Mouse (Mus musculus): ENCODE results near the gene Tmem245. TPM values are rescaled to one million over a fixed set of nuclear protein-coding genes. Genes with fewer than 3 reads are reported as not detected.

Tmem245 gene
- polyA plus RNA-seq, 1 experiment from 2014 or later = 6.3 TPM

DNA sequence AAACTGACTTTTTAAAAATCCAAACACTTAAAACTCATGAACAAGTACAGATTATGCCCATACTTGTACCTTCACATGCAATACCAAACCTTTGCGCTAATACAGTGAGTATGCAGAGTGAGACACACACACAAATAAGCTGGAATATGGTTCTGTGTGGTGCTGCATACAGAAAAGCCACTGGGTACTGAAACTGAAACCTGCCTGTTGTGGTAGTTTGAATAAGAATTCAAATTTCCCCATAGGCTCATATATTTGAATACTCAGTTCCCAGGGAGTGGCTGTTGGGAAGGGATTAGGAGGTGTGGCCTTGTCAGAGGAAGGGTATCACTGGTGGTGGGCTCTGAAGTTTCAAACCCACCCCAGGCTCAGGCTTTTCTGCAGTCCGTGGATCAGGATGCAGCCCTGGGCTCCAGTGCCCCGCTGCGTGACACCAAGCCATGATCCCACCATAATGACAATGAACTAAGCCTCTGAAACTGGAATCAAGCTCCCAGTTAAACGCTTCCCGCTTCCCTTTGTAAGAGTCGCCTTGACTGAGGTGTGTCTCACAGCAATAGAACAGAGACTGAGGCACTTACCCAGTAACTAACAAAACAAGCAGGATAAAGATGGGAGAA, 34.7 kb downstream of the Tmem245 start:
- H3K4me3 ChIP-seq (ENCODE audit: low read length) = no peak overlapping the region
- no peak for ATAC-seq
- H3K36me3 ChIP-seq (ENCODE audit: control insufficient read depth, insufficient read depth, low read length) = peaks cover 8% of the 10 kb centered on the region
- no peaks in the 10 kb centered on the region for H3K27me3 ChIP-seq (replicated peaks; ENCODE audit: control insufficient read depth, insufficient read depth, low read length)
- no peak overlapping the region for H3K27ac ChIP-seq (ENCODE audit: low read length)
- no peaks in the 10 kb centered on the region for H3K9me3 ChIP-seq (ENCODE audit: control insufficient read depth, low read length)
- no peaks in the 10 kb centered on the region for H3K4me1 ChIP-seq (ENCODE audit: control insufficient read depth, insufficient read depth, low read length)
- no peak overlapping the region for H3K4me2 ChIP-seq (ENCODE audit: low read depth, low read length)
- 91% methylated on average over 7 of the region's 7 CpGs for WGBS
- H3K9ac ChIP-seq (ENCODE audit: low read depth, low read length) = no peak overlapping the region

- Histone ChIP-seq H3K4me1 (ENCODE audit: control insufficient read depth, insufficient read depth, low read length) (no peaks in the 10 kb centered on the region), H3K9me3 (ENCODE audit: control insufficient read depth, low read length) (no peaks in the 10 kb centered on the region), H3K36me3 (ENCODE audit: control insufficient read depth, insufficient read depth, low read length) (peaks cover 13% of the 10 kb centered on the region), H3K4me2 (ENCODE audit: low read depth, low read length) (no peak overlapping the region), H3K27ac (ENCODE audit: low read length) (no peak overlapping the region), H3K27me3 (replicated peaks; ENCODE audit: control insufficient read depth, insufficient read depth, low read length) (no peaks in the 10 kb centered on the region), H3K9ac (ENCODE audit: low read depth, low read length) (no peak overlapping the region), H3K4me3 (ENCODE audit: low read length) (no peak overlapping the region)
- WGBS = 79% methylated on average over 3 of the region's 3 CpGs
- no peak for ATAC-seq
Measured at GRCm38 (mm10) chr4:56909568-56909967, 37.7 kb downstream of the Tmem245 start.

- H3K27ac ChIP-seq (ENCODE audit: low read length) = no peak overlapping the region
- no peaks in the 10 kb centered on the region for H3K4me1 ChIP-seq (ENCODE audit: control insufficient read depth, insufficient read depth, low read length)
- H3K9me3 ChIP-seq (ENCODE audit: control insufficient read depth, low read length) = no peaks in the 10 kb centered on the region
- no peak for ATAC-seq
- 86% methylated on average over 5 of the region's 5 CpGs for WGBS
- H3K36me3 ChIP-seq (ENCODE audit: control insufficient read depth, insufficient read depth, low read length) = peaks cover 24% of the 10 kb centered on the region
- no peaks in the 10 kb centered on the region for H3K27me3 ChIP-seq (replicated peaks; ENCODE audit: control insufficient read depth, insufficient read depth, low read length)
- H3K9ac ChIP-seq (ENCODE audit: low read depth, low read length) = no peak overlapping the region
- H3K4me2 ChIP-seq (ENCODE audit: low read depth, low read length) = no peak overlapping the region
- no peak overlapping the region for H3K4me3 ChIP-seq (ENCODE audit: low read length)
Measured at GRCm38 (mm10) chr4:56907671-56908070, 39.6 kb downstream of the Tmem245 start.

- no peak for ATAC-seq
Measured at GRCm38 (mm10) chr4:56906926-56907325, 40.3 kb downstream of the Tmem245 start.

GRCm38 (mm10) chr4:56905507-56905906, 41.7 kb downstream of the Tmem245 start:
- Histone ChIP-seq H3K27ac (ENCODE audit: low read length) (no peak overlapping the region), H3K4me1 (ENCODE audit: control insufficient read depth, insufficient read depth, low read length) (no peaks in the 10 kb centered on the region), H3K9me3 (ENCODE audit: control insufficient read depth, low read length) (no peaks in the 10 kb centered on the region; the same call in 1 of the 2 replicates), H3K4me2 (ENCODE audit: low read depth, low read length) (no peak overlapping the region), H3K9ac (ENCODE audit: low read depth, low read length) (no peak overlapping the region), H3K27me3 (replicated peaks; ENCODE audit: control insufficient read depth, insufficient read depth, low read length) (no peaks in the 10 kb centered on the region), H3K36me3 (ENCODE audit: control insufficient read depth, insufficient read depth, low read length) (peaks cover 23% of the 10 kb centered on the region), H3K4me3 (ENCODE audit: low read length) (no peak overlapping the region)
- 86% methylated on average over 5 of the region's 5 CpGs for WGBS
- ATAC-seq = no peak

More at GRCm38 (mm10) chr4:56906926-56907325, 40.3 kb downstream of the Tmem245 start:
- Histone ChIP-seq H3K4me3 (ENCODE audit: low read length) (no peak overlapping the region), H3K9ac (ENCODE audit: low read depth, low read length) (no peak overlapping the region), H3K9me3 (ENCODE audit: control insufficient read depth, low read length) (no peaks in the 10 kb centered on the region; the same call in 1 of the 2 replicates), H3K4me1 (ENCODE audit: control insufficient read depth, insufficient read depth, low read length) (no peaks in the 10 kb centered on the region), H3K27ac (ENCODE audit: low read length) (no peak overlapping the region), H3K27me3 (replicated peaks; ENCODE audit: control insufficient read depth, insufficient read depth, low read length) (no peaks in the 10 kb centered on the region), H3K36me3 (ENCODE audit: control insufficient read depth, insufficient read depth, low read length) (peaks cover 23% of the 10 kb centered on the region), H3K4me2 (ENCODE audit: low read depth, low read length) (no peak overlapping the region)
- 92% methylated on average over 3 of the region's 3 CpGs for WGBS

- WGBS = 91% methylated on average over 2 of the region's 2 CpGs
Measured at GRCm38 (mm10) chr4:56901671-56902070, 45.6 kb downstream of the Tmem245 start.

GRCm38 (mm10) chr4:56899216-56899615, 48.0 kb downstream of the Tmem245 start:
- Histone ChIP-seq H3K9me3 (ENCODE audit: control insufficient read depth, low read length) (no peaks in the 10 kb centered on the region; the same call in 1 of the 2 replicates), H3K4me3 (ENCODE audit: low read length) (no peak overlapping the region), H3K36me3 (ENCODE audit: control insufficient read depth, insufficient read depth, low read length) (peaks cover 22% of the 10 kb centered on the region), H3K9ac (ENCODE audit: low read depth, low read length) (no peak overlapping the region), H3K4me1 (ENCODE audit: control insufficient read depth, insufficient read depth, low read length) (no peaks in the 10 kb centered on the region), H3K27me3 (replicated peaks; ENCODE audit: control insufficient read depth, insufficient read depth, low read length) (no peaks in the 10 kb centered on the region), H3K27ac (ENCODE audit: low read length) (no peak overlapping the region), H3K4me2 (ENCODE audit: low read depth, low read length) (no peak overlapping the region)
- WGBS = 89% methylated on average over 8 of the region's 8 CpGs
- ATAC-seq = no peak

More at GRCm38 (mm10) chr4:56901671-56902070, 45.6 kb downstream of the Tmem245 start:
- Histone ChIP-seq H3K9ac (ENCODE audit: low read depth, low read length) (no peak overlapping the region), H3K27ac (ENCODE audit: low read length) (no peak overlapping the region), H3K4me1 (ENCODE audit: control insufficient read depth, insufficient read depth, low read length) (no peaks in the 10 kb centered on the region), H3K4me2 (ENCODE audit: low read depth, low read length) (no peak overlapping the region), H3K9me3 (ENCODE audit: control insufficient read depth, low read length) (no peaks in the 10 kb centered on the region; the same call in 1 of the 2 replicates), H3K4me3 (ENCODE audit: low read length) (no peak overlapping the region), H3K27me3 (replicated peaks; ENCODE audit: control insufficient read depth, insufficient read depth, low read length) (no peaks in the 10 kb centered on the region), H3K36me3 (ENCODE audit: control insufficient read depth, insufficient read depth, low read length) (peaks cover 24% of the 10 kb centered on the region)
- no peak for ATAC-seq

DNA sequence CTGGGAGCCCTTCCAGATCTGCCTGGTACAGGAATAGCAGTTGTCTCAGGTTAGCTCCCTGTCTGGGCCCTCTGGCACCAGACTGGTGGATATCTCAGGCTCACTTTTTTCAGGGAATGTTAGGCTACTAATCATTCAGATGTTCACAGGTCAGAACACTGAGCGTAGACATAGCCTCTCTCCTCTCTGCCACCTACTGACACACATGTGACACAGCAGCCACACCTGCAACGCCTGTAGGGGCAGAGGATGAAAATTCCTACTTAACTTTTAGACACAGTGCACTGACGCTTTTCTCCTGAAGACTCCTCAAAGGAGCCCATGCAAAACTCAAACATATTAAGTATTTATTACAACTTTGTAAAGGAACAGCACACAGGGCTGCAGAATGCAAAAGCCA, 49.7 kb downstream of the Tmem245 start:
- no peak overlapping the region for H3K27ac ChIP-seq (ENCODE audit: low read length)
- no peak overlapping the region for H3K4me2 ChIP-seq (ENCODE audit: low read depth, low read length)
- ATAC-seq = no peak
- H3K4me1 ChIP-seq (ENCODE audit: control insufficient read depth, insufficient read depth, low read length) = no peaks in the 10 kb centered on the region
- H3K9me3 ChIP-seq (ENCODE audit: control insufficient read depth, low read length) = no peaks in the 10 kb centered on the region; the same call in 1 of the 2 replicates
- no peak overlapping the region for H3K4me3 ChIP-seq (ENCODE audit: low read length)
- WGBS = 73% methylated on average over 3 of the region's 3 CpGs
- H3K36me3 ChIP-seq (ENCODE audit: control insufficient read depth, insufficient read depth, low read length) = peaks cover 12% of the 10 kb centered on the region; the same call in 1 of the 2 replicates
- no peak overlapping the region for H3K9ac ChIP-seq (ENCODE audit: low read depth, low read length)
- H3K27me3 ChIP-seq (replicated peaks; ENCODE audit: control insufficient read depth, insufficient read depth, low read length) = no peaks in the 10 kb centered on the region

DNA sequence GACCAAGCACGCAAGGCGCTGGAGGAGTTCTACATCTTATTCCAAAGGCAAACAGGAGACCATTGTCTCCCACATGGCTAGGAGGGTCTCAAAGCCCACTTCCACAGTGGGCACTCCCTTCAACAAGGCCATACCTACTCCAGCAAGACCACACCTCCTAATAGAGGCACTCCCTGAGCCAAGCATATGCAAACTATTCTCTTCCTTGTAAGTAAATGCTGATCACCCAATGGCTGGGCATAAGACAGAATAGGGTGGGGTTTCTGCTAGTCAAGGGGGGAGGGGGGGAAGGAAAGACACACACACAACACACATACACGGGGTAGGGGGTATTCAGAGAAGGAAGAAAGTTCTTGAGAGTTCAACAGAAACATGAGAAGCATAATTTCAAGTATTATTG, 53.0 kb downstream of the Tmem245 start:
- Histone ChIP-seq H3K27ac (ENCODE audit: low read length) (no peak overlapping the region), H3K9ac (ENCODE audit: low read depth, low read length) (no peak overlapping the region), H3K27me3 (replicated peaks; ENCODE audit: control insufficient read depth, insufficient read depth, low read length) (no peaks in the 10 kb centered on the region), H3K4me2 (ENCODE audit: low read depth, low read length) (no peak overlapping the region), H3K9me3 (ENCODE audit: control insufficient read depth, low read length) (no peaks in the 10 kb centered on the region), H3K4me3 (ENCODE audit: low read length) (no peak overlapping the region), H3K4me1 (ENCODE audit: control insufficient read depth, insufficient read depth, low read length) (no peaks in the 10 kb centered on the region), H3K36me3 (ENCODE audit: control insufficient read depth, insufficient read depth, low read length) (peaks cover 9% of the 10 kb centered on the region; the same call in 1 of the 2 replicates)
- ATAC-seq = no peak
- 93% methylated on average over 3 of the region's 3 CpGs for WGBS

All from intestine, embryonic 16.5 days (tissue).